Mouse (Mus musculus) spleen, postnatal 14 days (tissue): ENCODE results near the gene E2f7.
"Not testable (repeated sequence)": the region's sequence is repeated elsewhere in the genome, so short reads cannot be mapped to it uniquely, and the experiment has no call there.

Experiments
- DNase-seq, 2 experiments: peaks; one replicate each; pipeline ENCODE4 v3.0.0; 2021 to 2022; ENCODE audit warnings: low spot score in 2 of 2

Gene E2f7

GRCm38 (mm10) chr10:110744686-110745639 is at the start of gene E2f7:
TSS of gene E2f7 (plus strand) at chr10:110745439.
- peak; percentile 82 to 84 for DNase-seq

DNA sequence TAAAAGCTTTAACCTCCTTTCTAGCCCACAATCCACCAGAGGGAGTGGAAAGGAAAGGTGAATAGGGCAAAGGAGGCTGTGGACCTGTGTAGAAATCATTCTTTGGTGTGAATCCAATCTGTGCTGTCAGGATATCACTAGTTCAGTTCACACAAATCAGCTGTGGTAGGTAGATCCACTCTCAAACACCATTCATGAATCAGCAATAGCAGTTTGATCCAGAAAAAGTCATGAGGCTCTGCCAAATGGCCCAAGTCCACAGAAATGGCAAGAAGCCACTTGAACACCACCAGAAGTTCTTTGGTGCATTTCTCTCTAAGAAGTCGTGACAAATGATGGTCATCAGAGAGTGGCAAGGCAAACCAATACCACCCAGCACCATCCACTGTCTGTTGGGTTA is 44.0 kb upstream of the E2f7 start:
- no peak for DNase-seq

GRCm38 (mm10) chr10:110705672-110706071 is 39.6 kb upstream of the E2f7 start:
- no peak for DNase-seq

GRCm38 (mm10) chr10:110707390-110708113 is 37.7 kb upstream of the E2f7 start:
- no peak for DNase-seq

GRCm38 (mm10) chr10:110716887-110717286 is 28.4 kb upstream of the E2f7 start:
- DNase-seq, result no peak

DNA sequence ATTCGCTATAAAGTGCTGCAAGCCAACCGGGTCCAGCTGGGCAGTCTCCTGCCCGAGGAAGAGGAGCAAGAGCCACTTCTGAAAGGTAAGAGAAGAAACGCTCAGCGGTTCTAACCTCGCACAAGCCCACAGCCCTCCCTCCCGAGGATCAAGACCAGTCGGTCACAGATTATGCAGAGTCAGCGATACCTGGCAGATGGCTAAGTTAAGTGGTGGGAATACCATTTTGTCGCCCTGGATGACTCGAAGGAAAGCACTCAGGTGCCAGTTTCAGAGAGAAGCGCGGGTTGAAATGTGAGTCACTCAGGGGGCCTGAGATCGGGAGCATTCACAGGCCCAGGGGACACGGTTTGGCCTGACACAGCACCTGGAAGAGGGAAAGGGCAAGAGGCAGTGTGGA is 18.8 kb upstream of the E2f7 start:
- DNase-seq, result no peak

- peak in 1 of 2 experiments; percentile 28 for DNase-seq
These were observed 17.4 kb upstream of the E2f7 start for GRCm38 (mm10) chr10:110727816-110728215.

DNA sequence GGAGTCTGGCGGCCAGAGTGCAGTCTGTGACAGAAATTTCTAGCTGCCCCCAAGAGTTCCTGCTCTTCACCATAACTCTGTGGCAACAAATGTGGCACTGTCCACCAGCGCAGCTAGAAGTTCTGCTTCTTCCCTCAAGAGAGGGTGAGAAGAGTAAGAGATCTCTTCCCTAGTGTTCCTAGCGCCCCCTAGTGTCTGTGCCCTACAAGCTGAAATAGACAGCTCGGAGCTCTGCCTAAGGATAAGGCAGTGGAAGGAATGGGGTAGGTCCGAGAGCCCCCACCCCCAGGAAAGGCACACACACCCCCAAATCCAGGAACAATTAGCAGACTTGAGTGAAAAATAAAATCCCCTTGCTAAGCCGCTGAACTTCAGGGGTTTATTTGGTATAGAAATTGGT is 11.9 kb upstream of the E2f7 start:
- DNase-seq, result peak in 1 of 2 experiments; percentile 57

DNA sequence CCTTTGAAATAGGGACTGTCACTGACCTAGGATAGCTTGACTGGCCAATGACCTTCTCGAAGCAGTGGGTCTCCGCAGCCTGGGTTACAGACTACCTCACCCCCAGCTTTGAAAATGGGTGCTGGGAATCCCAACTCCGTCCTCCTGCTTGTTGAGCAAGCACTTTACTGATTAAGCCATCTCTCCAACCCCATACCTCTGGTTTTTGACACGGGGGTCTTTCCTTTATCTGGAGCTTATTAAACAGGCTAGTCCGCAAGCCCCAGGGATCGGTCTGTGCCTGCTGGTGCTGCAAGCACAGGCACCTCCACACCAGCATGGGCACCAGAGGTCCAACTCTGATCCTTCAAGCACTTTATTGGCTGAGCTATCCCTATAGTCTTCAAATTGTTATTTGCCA is 1.5 kb upstream of the E2f7 start:
- DNase-seq, result no peak

DNA sequence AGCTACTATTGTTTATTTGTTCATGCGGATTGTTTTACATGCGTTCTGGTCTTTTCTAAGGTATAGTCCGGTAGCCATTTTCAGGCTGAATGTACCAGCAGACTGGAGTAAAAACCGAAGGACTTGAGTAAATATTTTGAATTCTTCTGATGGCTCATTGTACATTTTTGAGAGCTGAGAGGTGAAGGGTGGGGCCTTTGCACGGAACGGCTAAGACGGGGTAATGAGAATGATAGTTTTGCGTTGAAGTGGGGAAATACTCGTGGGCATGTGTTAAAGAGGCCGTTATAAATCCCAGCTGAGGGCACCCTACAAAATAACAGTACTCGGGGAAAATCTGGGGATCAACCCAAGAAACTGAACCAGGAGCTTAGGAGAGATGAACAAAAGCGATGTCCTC is 1.1 kb upstream of the E2f7 start:
- DNase-seq, result no peak

- DNase-seq, result peak in 1 of 2 experiments; percentile 7
These were observed 397 bp downstream of the E2f7 start for GRCm38 (mm10) chr10:110745640-110746032.

GRCm38 (mm10) chr10:110749081-110749480 is 3.8 kb downstream of the E2f7 start:
- no peak for DNase-seq

- no peak for DNase-seq
These were observed 4.5 kb downstream of the E2f7 start for GRCm38 (mm10) chr10:110749510-110750305.

DNA sequence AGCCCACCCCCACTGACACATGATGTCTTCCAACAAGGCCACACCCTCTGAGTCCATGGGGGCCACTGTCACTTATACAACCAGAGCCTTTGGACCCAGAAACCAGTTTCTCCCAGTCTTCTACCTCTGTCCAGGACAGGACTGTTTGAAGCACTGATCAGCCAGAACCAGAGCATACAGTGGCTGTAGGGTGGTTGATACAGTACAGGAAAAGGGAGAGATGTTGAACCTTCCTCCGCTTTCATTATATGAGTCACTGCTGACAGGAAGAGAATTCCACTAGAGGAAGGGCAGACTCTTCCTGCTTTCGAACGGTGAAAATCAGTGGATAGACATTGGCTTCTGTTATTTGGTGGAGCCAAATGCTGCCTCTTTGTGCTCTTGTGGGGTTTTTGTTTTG is 7.6 kb downstream of the E2f7 start:
- DNase-seq, result no peak

- no peak for DNase-seq
These were observed 10.3 kb downstream of the E2f7 start for GRCm38 (mm10) chr10:110755556-110755955.

DNA sequence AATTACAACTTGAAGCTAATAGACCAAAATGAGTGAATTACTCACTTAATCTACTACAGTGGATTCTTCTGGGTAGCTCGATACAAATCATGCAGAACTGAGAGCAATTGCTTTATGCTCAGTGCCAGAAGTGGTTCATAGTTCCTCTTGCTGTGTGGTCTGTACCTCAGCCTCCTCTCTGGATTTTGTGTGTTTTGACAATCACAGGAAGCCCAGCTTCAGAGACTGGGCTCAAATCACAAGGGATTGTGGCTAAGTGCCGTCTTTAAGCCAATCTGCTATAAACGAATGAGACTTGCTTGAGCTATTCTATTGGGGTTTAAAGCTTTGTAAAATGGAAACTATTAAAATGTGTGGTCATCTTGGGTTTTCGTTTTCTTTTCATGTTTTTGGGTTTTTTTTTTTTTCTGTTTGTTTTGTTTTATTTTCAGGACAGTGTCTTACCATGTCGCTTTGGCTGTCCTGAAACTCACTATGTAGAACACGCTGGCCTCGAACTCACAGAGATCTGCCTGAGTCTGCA is 11.1 kb downstream of the E2f7 start:
- no peak for DNase-seq

DNA sequence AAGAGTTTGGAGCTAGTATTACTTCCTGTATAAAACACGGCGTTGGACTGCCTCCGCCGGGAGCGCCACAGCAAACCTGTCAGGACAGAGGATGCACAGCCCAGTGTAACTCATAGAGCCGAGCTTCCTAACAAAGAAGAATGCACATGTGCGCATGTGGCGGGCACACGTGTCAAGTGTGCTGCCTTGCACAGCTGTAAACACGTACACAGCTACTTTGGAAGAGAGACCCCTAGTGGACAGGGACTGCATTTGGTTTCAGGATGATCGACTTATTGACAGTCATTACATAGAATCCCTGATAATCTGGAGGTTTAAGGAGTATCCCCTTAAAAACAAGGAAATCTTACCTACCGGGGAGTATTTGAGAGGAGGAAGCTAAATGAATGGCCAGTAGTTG is 15.3 kb downstream of the E2f7 start:
- DNase-seq, result not testable (repeated sequence)

GRCm38 (mm10) chr10:110762134-110762884 is 17.1 kb downstream of the E2f7 start:
- DNase-seq, result no peak

DNA sequence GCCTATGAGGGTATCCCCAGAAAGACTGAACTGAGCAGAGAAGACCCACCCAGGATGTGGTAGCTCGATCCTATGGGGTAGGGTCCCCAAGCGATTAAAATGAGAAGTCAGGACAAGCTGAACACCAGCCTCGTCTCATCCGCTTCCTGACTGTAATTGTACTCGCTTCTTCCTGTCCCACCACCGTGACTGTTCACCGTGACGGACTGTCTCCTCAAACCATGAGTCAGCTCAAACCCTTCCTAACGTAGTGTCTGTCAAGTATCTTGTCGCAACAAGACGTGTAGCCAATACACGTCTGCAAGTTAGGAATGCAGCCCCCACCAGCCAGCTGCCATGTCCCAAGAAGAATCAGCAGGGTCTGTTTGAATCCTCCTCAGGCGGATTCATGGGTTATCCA is 18.2 kb downstream of the E2f7 start:
- no peak for DNase-seq

- no peak for DNase-seq
These were observed 24.3 kb downstream of the E2f7 start for GRCm38 (mm10) chr10:110769538-110769937.

GRCm38 (mm10) chr10:110773201-110773600 is 28.0 kb downstream of the E2f7 start:
- DNase-seq, result no peak
